Mouse (Mus musculus) hindbrain, embryonic 12.5 days (tissue): ENCODE results near the gene Ank3. TPM values are rescaled to one million over a fixed set of nuclear protein-coding genes. Genes with fewer than 3 reads are reported as not detected.

ENCODE experiments used
- ATAC-seq: fragments of 200-750 bp; cut with Nextera tagmentation; 2 replicates; pipeline ENCODE4 v1.8.0; 2017; ENCODE audit warnings: moderate TSS enrichment; ENCODE audit not compliant: low FRiP score
- H3K27ac ChIP-seq: fragments of 300-500 bp; sonication (generic); 2 replicates; pipeline ENCODE4 v1.5.1; 2016; ENCODE audit warnings: mild to moderate bottlenecking
- H3K27me3 ChIP-seq: fragments of 300-500 bp; sonication (generic); 2 replicates; pipeline ENCODE4 v1.6.1; 2016; ENCODE audit warnings: mild to moderate bottlenecking
- H3K36me3 ChIP-seq: fragments of 300-500 bp; sonication (generic); 2 replicates; pipeline ENCODE4 v1.6.1; 2016; ENCODE audit warnings: mild to moderate bottlenecking
- H3K4me1 ChIP-seq: fragments of 300-500 bp; sonication (generic); 2 replicates; pipeline ENCODE4 v1.6.1; 2016
- H3K4me2 ChIP-seq: fragments of 300-500 bp; sonication (generic); replicated peaks from 2 replicates; pipeline ENCODE4 v1.6.1; 2016; ENCODE audit warnings: mild to moderate bottlenecking
- H3K4me3 ChIP-seq: fragments of 300-500 bp; sonication (generic); 2 replicates; pipeline ENCODE4 v1.5.1; 2016; ENCODE audit warnings: mild to moderate bottlenecking
- H3K9ac ChIP-seq: fragments of 300-500 bp; sonication (generic); 2 replicates; pipeline ENCODE4 v1.6.1; 2016; ENCODE audit warnings: mild to moderate bottlenecking, moderate library complexity
- H3K9me3 ChIP-seq: fragments of 300-500 bp; sonication (generic); replicated peaks from 2 replicates; pipeline ENCODE4 v1.6.1; 2016; ENCODE audit warnings: mild to moderate bottlenecking
- WGBS: fragments of 180-500 bp; shearing (Covaris S2); methylation state at CpG from one replicate; pipeline ENCODE4 v1.1.7; 2016; 5-methylcytosine and 5-hydroxymethylcytosine counted together
- polyA plus RNA-seq: library from polyadenylated mRNA; unstranded; fragments of >200 nt; fragmentation: Nextera tagmentation; extraction: Ambion mirVana; gene quantifications from 2 replicates; pipeline ENCODE4 v1.2.1, GENCODE M21; 2016

The Ank3 gene
- polyA plus RNA-seq, 1 experiment from 2014 or later: 91.0 TPM

DNA sequence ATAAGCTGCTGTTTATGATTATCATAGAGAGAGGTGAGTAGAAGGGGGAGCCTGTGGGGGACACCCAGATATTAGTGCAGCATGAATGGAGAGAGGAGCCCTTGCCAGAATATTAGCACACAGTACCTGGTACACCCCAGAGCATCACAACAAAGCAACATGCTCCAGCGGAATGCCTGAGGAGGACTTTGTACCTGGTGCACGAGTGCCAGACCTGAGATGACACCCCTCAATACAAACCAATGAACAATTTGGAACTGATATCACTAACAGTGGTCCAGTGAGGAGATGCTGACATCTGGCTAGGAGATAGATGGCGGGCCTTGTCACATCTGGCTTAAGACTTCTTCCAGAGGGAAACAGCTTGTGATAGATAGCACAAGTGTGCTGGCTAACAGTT is 150.2 kb downstream of the Ank3 start:
- Histone ChIP-seq H3K4me3 (no peak overlapping the region), H3K36me3 (0 out of 2 replicates have a peak, but pooled peaks cover 3% of the 10 kb centered on the region), H3K27ac (no peak overlapping the region), H3K4me1 (0 out of 2 replicates have a peak, but pooled peaks cover 7% of the 10 kb centered on the region), H3K27me3 (no peaks in the 10 kb centered on the region), H3K9ac (no peak overlapping the region), H3K4me2 (no peak overlapping the region), H3K9me3 (no peaks in the 10 kb centered on the region)
- no peak for ATAC-seq
- WGBS: 88% methylated on average over 3 of the region's 3 CpGs

DNA sequence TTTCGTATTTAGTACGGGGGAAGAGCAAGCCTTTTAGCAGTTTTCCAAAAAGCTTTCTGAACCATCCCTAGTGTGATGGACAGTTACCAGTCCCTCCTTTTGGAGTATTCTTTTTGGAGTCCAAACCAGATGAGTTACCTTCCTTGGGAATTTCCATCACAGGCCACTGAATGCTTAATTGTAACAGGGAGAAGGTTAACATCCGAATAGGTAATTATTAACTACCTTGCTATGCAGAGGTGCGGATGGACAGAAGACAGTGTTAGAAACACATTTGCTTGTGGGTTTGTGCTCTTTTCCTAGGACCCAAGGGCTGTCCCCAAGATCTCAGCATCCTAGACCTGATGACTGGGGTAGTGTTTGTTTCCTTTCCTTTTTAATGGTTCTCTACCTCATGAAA is 150.6 kb downstream of the Ank3 start:
- Histone ChIP-seq H3K4me1 (0 out of 2 replicates have a peak, but pooled peaks cover 4% of the 10 kb centered on the region), H3K9ac (no peak overlapping the region), H3K27me3 (no peaks in the 10 kb centered on the region), H3K4me2 (no peak overlapping the region), H3K4me3 (no peak overlapping the region), H3K9me3 (no peaks in the 10 kb centered on the region), H3K27ac (no peak overlapping the region), H3K36me3 (0 out of 2 replicates have a peak, but pooled peaks cover 3% of the 10 kb centered on the region)
- 88% methylated on average over 4 of the region's 4 CpGs for WGBS
- no peak for ATAC-seq

DNA sequence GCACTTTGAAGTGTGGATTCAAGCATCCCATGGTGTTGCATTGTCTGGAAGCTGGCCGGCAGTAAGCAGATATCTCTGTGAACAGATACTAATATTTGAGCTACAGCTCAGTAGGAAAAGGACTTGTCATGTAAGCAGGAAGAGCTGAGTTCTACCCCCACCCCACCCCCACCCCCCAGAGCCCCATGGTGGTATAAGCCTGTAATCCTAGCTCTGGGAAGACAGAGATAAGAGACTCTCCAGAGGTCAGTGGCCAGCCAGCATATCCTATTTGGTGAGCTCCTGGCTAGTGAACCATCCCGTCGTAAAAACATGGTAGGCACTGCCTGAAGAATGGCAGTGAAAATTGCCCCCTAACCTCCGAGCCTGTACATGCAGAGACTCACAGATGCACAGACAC is 152.3 kb downstream of the Ank3 start:
- Histone ChIP-seq H3K36me3 (0 out of 2 replicates have a peak, but pooled peaks cover 3% of the 10 kb centered on the region), H3K4me3 (no peak overlapping the region), H3K4me1 (0 out of 2 replicates have a peak, but pooled peaks cover 3% of the 10 kb centered on the region), H3K27ac (no peak overlapping the region), H3K9me3 (no peaks in the 10 kb centered on the region), H3K9ac (no peak overlapping the region), H3K4me2 (no peak overlapping the region), H3K27me3 (no peaks in the 10 kb centered on the region)
- WGBS: 59% methylated on average over 4 of the region's 4 CpGs
- no peak for ATAC-seq

DNA sequence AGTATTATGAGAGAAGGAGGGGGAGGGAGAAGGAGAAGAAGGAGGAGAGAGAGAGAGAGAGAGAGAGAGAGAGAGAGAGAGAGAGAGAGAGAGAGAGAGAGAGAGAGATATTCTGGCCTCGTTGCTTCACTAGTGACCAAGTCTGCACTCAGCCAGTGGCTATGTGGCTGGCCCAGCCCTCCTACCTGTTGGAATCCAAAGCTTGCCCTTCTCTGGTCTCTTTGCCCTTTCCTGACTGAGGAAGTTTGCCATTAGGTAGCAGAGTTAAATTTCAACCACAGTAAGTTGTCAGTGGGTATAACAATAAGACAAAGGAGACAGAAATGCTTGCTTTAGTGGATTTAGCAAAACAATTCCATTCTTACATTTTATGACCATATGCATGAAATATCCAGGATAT is 154.5 kb downstream of the Ank3 start:
- H3K4me2 ChIP-seq: no peak overlapping the region
- ATAC-seq: no peak
- no peak overlapping the region for H3K9ac ChIP-seq
- H3K36me3 ChIP-seq: 0 out of 2 replicates have a peak, but pooled peaks cover 3% of the 10 kb centered on the region
- H3K4me1 ChIP-seq: peaks cover 5% of the 10 kb centered on the region; the same call in 1 of the 2 replicates
- no peak overlapping the region for H3K27ac ChIP-seq
- no peak overlapping the region for H3K4me3 ChIP-seq
- WGBS: 58% methylated on average over 1 of the region's 1 CpGs
- H3K9me3 ChIP-seq: no peaks in the 10 kb centered on the region
- H3K27me3 ChIP-seq: no peaks in the 10 kb centered on the region

DNA sequence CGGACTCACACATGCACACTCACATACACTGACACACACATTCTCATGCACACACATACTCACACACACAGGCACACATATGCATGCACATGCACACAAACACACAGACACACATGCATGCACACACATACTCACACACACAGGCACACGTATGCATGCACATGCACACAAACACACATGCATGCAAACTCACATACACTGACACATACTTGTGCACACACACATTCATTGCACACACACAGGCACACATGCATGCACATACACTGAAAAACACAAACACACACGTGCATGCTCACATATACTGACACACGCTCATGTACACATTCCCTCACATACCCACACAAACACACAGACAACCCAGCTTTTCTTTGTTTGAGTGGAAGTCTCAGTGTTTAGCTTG is 157.0 kb downstream of the Ank3 start:
- Histone ChIP-seq H3K36me3 (0 out of 2 replicates have a peak, but pooled peaks cover 3% of the 10 kb centered on the region), H3K4me3 (no peak overlapping the region), H3K9ac (no peak overlapping the region), H3K4me2 (no peak overlapping the region), H3K9me3 (no peaks in the 10 kb centered on the region), H3K27ac (no peak overlapping the region), H3K27me3 (no peaks in the 10 kb centered on the region), H3K4me1 (peaks cover 5% of the 10 kb centered on the region; the same call in 1 of the 2 replicates)
- ATAC-seq: no peak
- WGBS: 93% methylated on average over 4 of the region's 4 CpGs

DNA sequence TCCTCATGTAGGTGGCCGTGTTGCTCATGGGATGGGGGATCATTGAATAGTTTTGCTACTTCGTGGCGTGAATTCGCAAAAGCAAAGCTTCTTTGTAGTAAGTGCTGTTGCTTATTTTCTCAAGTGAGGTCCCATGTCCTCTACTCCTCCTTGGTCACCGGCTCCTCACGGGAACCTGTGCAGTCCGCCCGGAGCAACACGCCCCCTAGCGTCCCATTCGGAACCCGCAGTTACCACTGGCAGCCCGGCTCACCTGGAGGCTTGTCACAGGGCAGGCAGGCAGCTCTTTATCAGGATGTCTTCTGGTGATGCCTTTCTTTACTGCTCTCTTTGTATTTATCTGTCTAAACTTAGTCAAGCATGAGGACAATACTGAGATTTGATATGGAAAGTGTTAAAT is 157.7 kb downstream of the Ank3 start:
- Histone ChIP-seq H3K27ac (no peak overlapping the region), H3K4me3 (no peak overlapping the region), H3K9ac (no peak overlapping the region), H3K9me3 (no peaks in the 10 kb centered on the region), H3K27me3 (no peaks in the 10 kb centered on the region), H3K4me2 (no peak overlapping the region), H3K4me1 (peaks cover 3% of the 10 kb centered on the region; the same call in 1 of the 2 replicates), H3K36me3 (no peaks in the 10 kb centered on the region)
- ATAC-seq: no peak
- WGBS: 22% methylated on average over 13 of the region's 13 CpGs

DNA sequence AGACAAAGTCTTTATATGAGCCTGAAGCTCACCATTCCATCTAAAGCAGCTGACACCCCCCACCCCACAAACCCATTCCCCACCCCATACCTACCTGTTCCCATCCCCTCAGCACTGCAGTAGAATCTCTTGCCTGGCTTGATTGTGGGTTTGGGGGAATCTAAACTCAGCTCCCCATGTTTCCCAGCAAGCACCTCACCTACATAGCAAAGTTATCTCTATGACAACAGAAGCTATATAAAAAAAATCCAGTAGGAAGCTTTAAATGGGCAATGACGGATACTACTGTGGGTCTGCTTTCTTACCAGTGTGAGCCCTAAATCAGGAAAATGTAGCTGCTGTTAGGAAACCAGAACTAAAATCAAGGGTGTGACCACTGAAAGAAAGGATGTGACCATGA is 161.7 kb downstream of the Ank3 start:
- Histone ChIP-seq H3K9me3 (no peaks in the 10 kb centered on the region), H3K36me3 (no peaks in the 10 kb centered on the region), H3K4me3 (no peak overlapping the region), H3K27ac (no peak overlapping the region), H3K9ac (no peak overlapping the region), H3K4me2 (no peak overlapping the region), H3K4me1 (peaks cover 5% of the 10 kb centered on the region), H3K27me3 (no peaks in the 10 kb centered on the region)
- 93% methylated on average over 1 of the region's 1 CpGs for WGBS
- ATAC-seq: no peak

DNA sequence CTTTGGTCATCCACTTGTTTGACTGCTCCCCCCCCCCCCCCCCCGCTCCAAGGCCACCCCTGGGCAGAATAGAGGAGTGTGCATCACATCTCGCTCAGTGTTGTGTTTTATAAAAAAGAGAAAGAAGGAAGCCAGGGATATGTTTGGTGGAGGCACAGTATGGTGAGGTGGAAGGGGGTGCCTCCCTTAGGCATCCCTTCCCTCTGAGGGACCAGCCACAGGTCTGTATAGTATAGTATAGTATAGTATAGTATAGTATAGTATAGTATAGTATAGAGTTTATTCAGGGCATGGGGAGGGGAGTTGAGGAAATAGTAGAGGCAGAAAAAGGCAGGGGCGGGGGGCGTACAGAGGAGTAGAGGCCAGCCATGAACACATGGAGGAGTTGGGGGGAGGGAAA is 164.4 kb downstream of the Ank3 start:
- 80% methylated on average over 3 of the region's 4 CpGs for WGBS
- Histone ChIP-seq H3K9ac (no peak overlapping the region), H3K9me3 (no peaks in the 10 kb centered on the region), H3K4me1 (peaks cover 2% of the 10 kb centered on the region; the same call in 1 of the 2 replicates), H3K27ac (no peak overlapping the region), H3K27me3 (no peaks in the 10 kb centered on the region), H3K4me3 (no peak overlapping the region), H3K4me2 (no peak overlapping the region), H3K36me3 (no peaks in the 10 kb centered on the region)
- no peak for ATAC-seq

DNA sequence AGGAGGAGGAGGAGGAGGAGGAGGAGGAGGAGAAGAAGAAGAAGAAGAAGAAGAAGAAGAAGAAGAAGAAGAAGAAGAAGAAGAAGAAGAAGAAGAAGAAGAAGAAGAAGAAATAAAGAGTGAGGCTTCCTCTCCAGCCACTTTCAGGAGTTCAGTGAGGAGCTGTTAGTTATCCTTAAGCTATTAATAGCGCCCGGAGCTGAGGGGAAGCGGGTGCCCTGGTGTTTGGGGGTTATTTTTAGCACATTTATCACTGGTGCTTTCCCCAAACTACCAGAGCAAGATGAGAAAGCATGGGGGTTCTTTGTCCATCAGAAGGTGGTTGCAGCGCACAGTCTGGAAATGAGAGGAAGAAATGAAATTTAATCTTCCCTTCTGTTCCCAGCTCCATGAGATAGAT is 166.5 kb downstream of the Ank3 start:
- 88% methylated on average over 4 of the region's 4 CpGs for WGBS
- H3K9ac ChIP-seq: no peak overlapping the region
- H3K36me3 ChIP-seq: no peaks in the 10 kb centered on the region
- H3K4me3 ChIP-seq: no peak overlapping the region
- H3K9me3 ChIP-seq: no peaks in the 10 kb centered on the region
- no peaks in the 10 kb centered on the region for H3K27me3 ChIP-seq
- H3K27ac ChIP-seq: no peak overlapping the region
- no peak overlapping the region for H3K4me2 ChIP-seq
- ATAC-seq: no peak
- peaks cover 4% of the 10 kb centered on the region for H3K4me1 ChIP-seq

DNA sequence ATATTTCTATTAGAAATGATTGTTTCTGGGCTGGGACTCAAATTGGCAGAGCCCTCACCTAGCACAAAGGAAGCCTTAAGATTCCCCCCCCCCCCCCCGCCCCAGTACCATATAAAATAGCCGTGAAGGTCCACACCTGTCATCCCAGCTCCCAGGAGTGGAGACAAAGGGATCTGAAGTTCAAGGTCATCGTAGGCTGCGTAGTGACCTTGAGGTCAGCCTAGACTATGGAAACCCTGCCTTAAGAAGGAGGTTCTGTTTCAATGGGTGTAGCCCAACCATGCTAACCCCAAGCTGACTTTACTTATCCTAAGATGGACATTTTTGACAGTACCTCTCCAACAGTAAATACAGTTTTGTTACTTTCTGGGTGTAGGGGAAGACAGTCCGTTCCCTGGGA is 170.4 kb downstream of the Ank3 start:
- Histone ChIP-seq H3K4me3 (no peak overlapping the region), H3K9ac (no peak overlapping the region), H3K4me2 (no peak overlapping the region), H3K36me3 (no peaks in the 10 kb centered on the region), H3K9me3 (no peaks in the 10 kb centered on the region), H3K27me3 (peaks cover 9% of the 10 kb centered on the region), H3K4me1 (peaks cover 35% of the 10 kb centered on the region), H3K27ac (no peak overlapping the region)
- no peak for ATAC-seq
- WGBS: 80% methylated on average over 5 of the region's 5 CpGs

DNA sequence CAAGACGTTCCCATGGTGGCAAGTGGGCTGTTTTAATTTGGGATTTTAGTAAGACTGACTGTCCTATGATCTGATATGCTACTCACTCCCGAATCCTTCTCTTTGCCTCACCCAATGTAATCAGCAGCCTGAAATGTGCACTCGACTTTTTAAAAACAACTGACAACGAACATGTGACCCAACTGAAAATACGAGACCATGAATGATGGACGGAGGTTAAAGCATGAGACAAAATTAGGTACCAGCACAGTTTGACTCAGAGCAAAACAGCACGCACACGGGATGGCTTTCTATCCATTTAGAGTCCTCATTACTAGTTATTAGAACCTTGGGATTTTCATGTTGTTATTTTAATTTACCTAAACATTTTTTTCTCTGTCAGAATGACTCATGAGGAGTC is 171.2 kb downstream of the Ank3 start:
- H3K9me3 ChIP-seq: no peaks in the 10 kb centered on the region
- no peak overlapping the region for H3K4me2 ChIP-seq
- peaks cover 9% of the 10 kb centered on the region for H3K27me3 ChIP-seq
- no peak overlapping the region for H3K9ac ChIP-seq
- H3K36me3 ChIP-seq: no peaks in the 10 kb centered on the region
- WGBS: 67% methylated on average over 8 of the region's 8 CpGs
- H3K4me1 ChIP-seq: peaks cover 41% of the 10 kb centered on the region
- no peak for ATAC-seq
- H3K4me3 ChIP-seq: no peak overlapping the region
- no peak overlapping the region for H3K27ac ChIP-seq

DNA sequence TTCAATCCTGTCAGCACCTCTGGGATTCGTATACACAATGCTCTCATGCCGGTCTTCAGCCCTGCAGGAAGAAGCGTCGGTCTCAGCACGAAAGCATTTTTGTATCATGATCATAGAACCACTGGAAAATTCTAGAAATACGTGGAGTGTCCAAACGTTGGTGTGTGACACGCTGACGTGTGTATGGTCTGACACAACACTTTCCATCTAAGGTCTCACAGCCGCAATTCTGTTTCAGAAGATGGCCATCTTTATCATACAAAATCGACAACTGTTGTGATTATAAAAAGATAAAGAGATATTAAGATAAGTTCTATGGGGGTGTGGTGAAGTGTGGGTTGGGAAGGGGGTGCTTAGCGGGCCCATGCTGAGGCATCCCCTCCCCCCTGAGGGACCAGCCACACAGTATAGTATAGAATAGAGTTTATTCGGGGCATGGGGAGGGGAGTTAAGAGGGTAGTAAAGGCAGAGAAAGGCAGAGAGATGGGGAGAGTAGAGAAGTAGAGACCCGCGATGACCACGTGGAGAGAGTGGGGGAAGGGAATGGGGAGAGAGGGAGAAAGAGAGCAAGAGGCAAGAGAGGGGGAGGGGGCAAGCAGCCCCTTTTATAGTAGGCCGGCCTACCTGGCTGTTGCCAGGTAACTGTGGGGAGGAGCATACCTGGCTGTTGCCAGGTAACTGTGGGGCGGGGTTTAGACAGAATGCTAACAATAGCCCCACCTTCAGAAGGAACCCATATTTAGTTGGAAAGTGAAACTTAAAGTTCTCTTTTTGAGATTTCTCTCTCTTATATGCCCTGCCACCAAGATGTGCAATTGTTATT is 172.1 kb downstream of the Ank3 start:
- ATAC-seq: no peak
- H3K4me3 ChIP-seq: peak overlapping the region; percentile 18
- H3K36me3 ChIP-seq: no peaks in the 10 kb centered on the region

DNA sequence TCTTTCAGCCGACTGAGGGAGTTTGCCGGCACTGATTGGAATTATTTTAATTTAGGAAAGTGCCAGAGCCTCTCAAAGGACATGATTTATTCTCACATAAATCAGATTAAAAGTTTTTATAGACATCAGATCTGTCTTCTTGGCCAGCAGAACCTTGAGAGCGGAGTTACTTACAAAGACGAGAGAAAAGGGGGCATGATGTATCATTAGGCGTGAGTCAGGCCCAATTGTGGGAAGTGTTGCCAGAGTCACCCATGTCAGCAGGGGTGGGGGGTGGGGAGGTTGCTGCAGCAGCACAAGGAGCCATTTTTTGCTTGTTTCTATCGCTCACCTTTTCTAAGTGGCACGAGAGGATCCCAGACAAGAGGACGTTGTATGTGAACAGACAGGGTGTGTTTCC is 172.8 kb downstream of the Ank3 start:
- no peak for ATAC-seq
- 2% methylated on average over 8 of the region's 8 CpGs for WGBS
- H3K27me3 ChIP-seq: peaks cover 9% of the 10 kb centered on the region
- H3K9ac ChIP-seq: no peak overlapping the region; the same call in 1 of the 2 replicates
- H3K36me3 ChIP-seq: no peaks in the 10 kb centered on the region
- no peaks in the 10 kb centered on the region for H3K9me3 ChIP-seq
- H3K4me1 ChIP-seq: peaks cover 54% of the 10 kb centered on the region
- no peak overlapping the region for H3K27ac ChIP-seq
- H3K4me2 ChIP-seq: peak overlapping the region; percentile 49
- peak overlapping the region; percentile 18 for H3K4me3 ChIP-seq

More for the DNA sequence above, 172.1 kb downstream of the Ank3 start:
- H3K9ac ChIP-seq: no peak overlapping the region; the same call in 1 of the 2 replicates
- H3K4me1 ChIP-seq: peaks cover 49% of the 10 kb centered on the region
- H3K4me2 ChIP-seq: peak overlapping the region; percentile 49
- H3K27ac ChIP-seq: no peak overlapping the region
- no peaks in the 10 kb centered on the region for H3K9me3 ChIP-seq
- WGBS: 38% methylated on average over 18 of the region's 18 CpGs
- peaks cover 9% of the 10 kb centered on the region for H3K27me3 ChIP-seq
